Mouse (Mus musculus) liver, embryonic 16.5 days (tissue): ENCODE results near the gene Phf2. TPM values are rescaled to one million over a fixed set of nuclear protein-coding genes. Genes with fewer than 3 reads are reported as not detected.

Source experiments
- ATAC-seq: fragments of 200-750 bp; cut with Nextera tagmentation; 2 replicates; pipeline ENCODE4 v1.8.0; 2017; ENCODE audit warnings: low read depth, mild to moderate bottlenecking, moderate number of reproducible peaks, moderate library complexity
- H3K27ac ChIP-seq: fragments of 300-500 bp; sonication (generic); 2 replicates; pipeline ENCODE4 v1.5.1; 2014; ENCODE audit warnings: mild to moderate bottlenecking, low read length
- H3K27me3 ChIP-seq: fragments of 300-500 bp; sonication (generic); 2 replicates; pipeline ENCODE4 v1.6.1; 2014; ENCODE audit warnings: low read depth, low read length, mixed read lengths; ENCODE audit not compliant: control insufficient read depth, insufficient read depth
- H3K36me3 ChIP-seq: fragments of 300-500 bp; sonication (generic); 2 replicates; pipeline ENCODE4 v1.6.1; 2014; ENCODE audit warnings: mild to moderate bottlenecking; ENCODE audit not compliant: control insufficient read depth, insufficient read depth
- H3K4me1 ChIP-seq: fragments of 300-500 bp; sonication (generic); 2 replicates; pipeline ENCODE4 v1.6.1; 2014; ENCODE audit warnings: low read depth, low read length, mixed read lengths; ENCODE audit not compliant: control insufficient read depth
- H3K4me2 ChIP-seq: fragments of 300-500 bp; sonication (generic); 2 replicates; pipeline ENCODE4 v1.6.1; 2014; ENCODE audit warnings: low read depth, low read length, mixed read lengths
- H3K4me3 ChIP-seq: fragments of 300-500 bp; sonication (generic); 2 replicates; pipeline ENCODE4 v1.5.1; 2014; ENCODE audit warnings: low read depth, mild to moderate bottlenecking, low read length
- H3K9ac ChIP-seq: fragments of 300-500 bp; sonication (generic); 2 replicates; pipeline ENCODE4 v1.6.1; 2014; ENCODE audit warnings: low read depth, low read length
- H3K9me3 ChIP-seq: fragments of 300-500 bp; sonication (generic); replicated peaks from 2 replicates; pipeline ENCODE4 v1.6.1; 2016; ENCODE audit warnings: low read length; ENCODE audit not compliant: control insufficient read depth
- WGBS: fragments of 180-500 bp; shearing (Covaris S2); extraction: QIAGEN DNeasy Blood & Tissue Kit; methylation state at CpG from one replicate; pipeline ENCODE4 v1.1.7; 2014; ENCODE audit not compliant: insufficient replicate concordance; 5-methylcytosine and 5-hydroxymethylcytosine counted together
- polyA plus RNA-seq: library from polyadenylated mRNA; unstranded; fragments of >200 nt; fragmentation: Nextera tagmentation; extraction: Ambion mirVana; gene quantifications from 2 replicates; pipeline ENCODE4 v1.2.1, GENCODE M21; 2015

The Phf2 gene
- polyA plus RNA-seq, 1 experiment from 2014 or later = 1.7 TPM

- H3K4me1 ChIP-seq = no peaks in the 10 kb centered on the region
- ATAC-seq = no peak
- no peaks in the 10 kb centered on the region for H3K27me3 ChIP-seq
- H3K4me2 ChIP-seq = no peak overlapping the region
- H3K36me3 ChIP-seq = no peaks in the 10 kb centered on the region
- no peaks in the 10 kb centered on the region for H3K9me3 ChIP-seq
- no peak overlapping the region for H3K9ac ChIP-seq
- H3K27ac ChIP-seq = no peak overlapping the region
- WGBS = 48% methylated on average over 15 of the region's 15 CpGs
- H3K4me3 ChIP-seq = no peak overlapping the region
Measured at GRCm38 (mm10) chr13:48756769-48757168, 114.2 kb downstream of the Phf2 start.

Other genes starting within 250 kb of the Phf2 start
- gene Ptpdc1, start 245.5 kb downstream of the Phf2 start, polyA plus RNA-seq = 0.33 and 0.64 TPM in 2 replicates
- 0.19 TPM in 2 replicates for gene Barx1, start 208.1 kb downstream of the Phf2 start, polyA plus RNA-seq
- 11.5 and 12.0 TPM in 2 replicates for gene Fam120a, start 96.9 kb upstream of the Phf2 start, polyA plus RNA-seq